Mouse (Mus musculus): ENCODE data around the gene Siah3. TPM values are rescaled to one million over a fixed set of nuclear protein-coding genes. Genes with fewer than 3 reads are reported as not detected.

The Siah3 gene
- polyA plus RNA-seq, 1 experiment = not detected

GRCm38 (mm10) chr14:75541731-75542130 lies 85.9 kb downstream of the Siah3 start:
- no peak overlapping the region for H3K4me3 ChIP-seq
- H3ac ChIP-seq (ENCODE audit: control insufficient read depth, insufficient read length) = no peak overlapping the region
- no peaks in the 10 kb centered on the region for H3K36me3 ChIP-seq (ENCODE audit: control insufficient read depth, insufficient read depth)
- H3K4me2 ChIP-seq (ENCODE audit: low read depth) = no peak overlapping the region
- H3K27me3 ChIP-seq (ENCODE audit: control insufficient read depth, insufficient read depth, insufficient read length) = peaks cover 22% of the 10 kb centered on the region
- no peaks in the 10 kb centered on the region for H3K79me2 ChIP-seq (ENCODE audit: control insufficient read depth, insufficient read depth)
- no peak for TF ChIP-seq MAX (IDR thresholded peaks at IDR 0.05; ENCODE audit: low read depth)
- no peak for TF ChIP-seq E2F4 (IDR thresholded peaks at IDR 0.05; ENCODE audit: insufficient read depth)
- no peak for TF ChIP-seq USF1 (IDR thresholded peaks at IDR 0.05; ENCODE audit: low read depth)
- TF ChIP-seq POLR2AphosphoS2 (IDR thresholded peaks at IDR 0.05; ENCODE audit: insufficient read length, low read depth) = no peak
- TF ChIP-seq TCF3 (IDR thresholded peaks at IDR 0.05; ENCODE audit: insufficient read length, low read depth) = no peak
- no peak for TF ChIP-seq MYOG (IDR thresholded peaks at IDR 0.05; ENCODE audit: control insufficient read depth in 1 of 3, insufficient read depth in 1 of 3, insufficient read length in 2 of 3, low read depth in 2 of 3)
- no peak for TF ChIP-seq TCF12 (IDR thresholded peaks at IDR 0.05; ENCODE audit: insufficient read depth, poor library complexity, severe bottlenecking)
- no peak for TF ChIP-seq SRF (IDR thresholded peaks at IDR 0.05; ENCODE audit: control insufficient read depth, insufficient read length, low read depth)
- no peak for TF ChIP-seq CEBPB (IDR thresholded peaks at IDR 0.05; ENCODE audit: insufficient read depth, poor library complexity, severe bottlenecking)
- TF ChIP-seq POLR2A (IDR thresholded peaks at IDR 0.05; ENCODE audit: insufficient read length, low read depth) = no peak
- TF ChIP-seq REST (IDR thresholded peaks at IDR 0.05; ENCODE audit: insufficient read depth, insufficient read length) = no peak
- TF ChIP-seq MYOD1 (IDR thresholded peaks at IDR 0.05; ENCODE audit: control insufficient read depth in 1 of 3, insufficient read length in 2 of 3, low read depth in 2 of 3) = no peak

- no peak overlapping the region for H3K4me2 ChIP-seq (ENCODE audit: low read depth)
- H3ac ChIP-seq (ENCODE audit: control insufficient read depth, insufficient read length) = no peak overlapping the region
- no peak for TF ChIP-seq REST (IDR thresholded peaks at IDR 0.05; ENCODE audit: insufficient read depth, insufficient read length)
- no peak for TF ChIP-seq TCF12 (IDR thresholded peaks at IDR 0.05; ENCODE audit: insufficient read depth, poor library complexity, severe bottlenecking)
- no peak for TF ChIP-seq MYOD1 (IDR thresholded peaks at IDR 0.05; ENCODE audit: control insufficient read depth in 1 of 3, insufficient read length in 2 of 3, low read depth in 2 of 3)
- TF ChIP-seq TCF3 (IDR thresholded peaks at IDR 0.05; ENCODE audit: insufficient read length, low read depth) = no peak
- no peak overlapping the region for H3K4me3 ChIP-seq
- no peaks in the 10 kb centered on the region for H3K79me2 ChIP-seq (ENCODE audit: control insufficient read depth, insufficient read depth)
- peaks cover 33% of the 10 kb centered on the region for H3K27me3 ChIP-seq (ENCODE audit: control insufficient read depth, insufficient read depth, insufficient read length)
- H3K36me3 ChIP-seq (ENCODE audit: control insufficient read depth, insufficient read depth) = no peaks in the 10 kb centered on the region
These were observed 106.0 kb downstream of the Siah3 start for GRCm38 (mm10) chr14:75561577-75562331.

- no peak overlapping the region for H3ac ChIP-seq (ENCODE audit: control insufficient read depth, insufficient read length)
- no peak overlapping the region for H3K4me3 ChIP-seq
- TF ChIP-seq REST (IDR thresholded peaks at IDR 0.05; ENCODE audit: insufficient read depth, insufficient read length) (no peak), POLR2A (IDR thresholded peaks at IDR 0.05; ENCODE audit: insufficient read length, low read depth) (no peak), TCF3 (IDR thresholded peaks at IDR 0.05; ENCODE audit: insufficient read length, low read depth) (no peak), MYOD1 (IDR thresholded peaks at IDR 0.05; ENCODE audit: control insufficient read depth in 1 of 3, insufficient read length in 2 of 3, low read depth in 2 of 3) (no peak)
- no peaks in the 10 kb centered on the region for H3K36me3 ChIP-seq (ENCODE audit: control insufficient read depth, insufficient read depth)
- peaks cover 17% of the 10 kb centered on the region for H3K27me3 ChIP-seq (ENCODE audit: control insufficient read depth, insufficient read depth, insufficient read length)
- H3K79me2 ChIP-seq (ENCODE audit: control insufficient read depth, insufficient read depth) = no peaks in the 10 kb centered on the region
- H3K4me2 ChIP-seq (ENCODE audit: low read depth) = no peak overlapping the region
These were observed 109.9 kb downstream of the Siah3 start for GRCm38 (mm10) chr14:75565534-75566140.

- peaks cover 10% of the 10 kb centered on the region for H3K27me3 ChIP-seq (ENCODE audit: control insufficient read depth, insufficient read depth, insufficient read length)
These were observed 110.5 kb downstream of the Siah3 start for GRCm38 (mm10) chr14:75566303-75566702.

GRCm38 (mm10) chr14:75579010-75579409 lies 123.2 kb downstream of the Siah3 start:
- TF ChIP-seq TCF3 (IDR thresholded peaks at IDR 0.05; ENCODE audit: insufficient read length, low read depth) (no peak), REST (IDR thresholded peaks at IDR 0.05; ENCODE audit: insufficient read depth, insufficient read length) (no peak), MAX (IDR thresholded peaks at IDR 0.05; ENCODE audit: low read depth) (no peak), SRF (IDR thresholded peaks at IDR 0.05; ENCODE audit: control insufficient read depth, insufficient read length, low read depth) (no peak), POLR2AphosphoS2 (IDR thresholded peaks at IDR 0.05; ENCODE audit: insufficient read length, low read depth) (no peak), USF1 (IDR thresholded peaks at IDR 0.05; ENCODE audit: low read depth) (no peak), CEBPB (IDR thresholded peaks at IDR 0.05; ENCODE audit: insufficient read depth, poor library complexity, severe bottlenecking) (no peak), MYOG (IDR thresholded peaks at IDR 0.05; ENCODE audit: control insufficient read depth in 1 of 3, insufficient read depth in 1 of 3, insufficient read length in 2 of 3, low read depth in 2 of 3) (no peak), TCF12 (IDR thresholded peaks at IDR 0.05; ENCODE audit: insufficient read depth, poor library complexity, severe bottlenecking) (no peak), MYOD1 (IDR thresholded peaks at IDR 0.05; ENCODE audit: control insufficient read depth in 1 of 3, insufficient read length in 2 of 3, low read depth in 2 of 3) (no peak), E2F4 (IDR thresholded peaks at IDR 0.05; ENCODE audit: insufficient read depth) (no peak), POLR2A (IDR thresholded peaks at IDR 0.05; ENCODE audit: insufficient read length, low read depth) (no peak)
- H3K36me3 ChIP-seq (ENCODE audit: control insufficient read depth, insufficient read depth) = no peaks in the 10 kb centered on the region
- H3K27me3 ChIP-seq (ENCODE audit: control insufficient read depth, insufficient read depth, insufficient read length) = peaks cover 27% of the 10 kb centered on the region
- H3K4me2 ChIP-seq (ENCODE audit: low read depth) = no peak overlapping the region
- no peaks in the 10 kb centered on the region for H3K79me2 ChIP-seq (ENCODE audit: control insufficient read depth, insufficient read depth)
- no peak overlapping the region for H3ac ChIP-seq (ENCODE audit: control insufficient read depth, insufficient read length)
- H3K4me3 ChIP-seq = no peak overlapping the region

More at GRCm38 (mm10) chr14:75566303-75566702, 110.5 kb downstream of the Siah3 start:
- no peak overlapping the region for H3K4me2 ChIP-seq (ENCODE audit: low read depth)
- no peak overlapping the region for H3ac ChIP-seq (ENCODE audit: control insufficient read depth, insufficient read length)
- TF ChIP-seq SRF (IDR thresholded peaks at IDR 0.05; ENCODE audit: control insufficient read depth, insufficient read length, low read depth) (no peak), POLR2A (IDR thresholded peaks at IDR 0.05; ENCODE audit: insufficient read length, low read depth) (no peak), USF1 (IDR thresholded peaks at IDR 0.05; ENCODE audit: low read depth) (no peak), TCF3 (IDR thresholded peaks at IDR 0.05; ENCODE audit: insufficient read length, low read depth) (no peak), E2F4 (IDR thresholded peaks at IDR 0.05; ENCODE audit: insufficient read depth) (no peak)
- H3K79me2 ChIP-seq (ENCODE audit: control insufficient read depth, insufficient read depth) = no peaks in the 10 kb centered on the region
- no peaks in the 10 kb centered on the region for H3K36me3 ChIP-seq (ENCODE audit: control insufficient read depth, insufficient read depth)
- H3K4me3 ChIP-seq = no peak overlapping the region

All from myocyte (in vitro differentiated cells).